Mouse (Mus musculus) frontal cortex, postnatal 14 days (tissue): ENCODE results near the gene Erp27.
"Not testable (repeated sequence)": the region's sequence is repeated elsewhere in the genome, so short reads cannot be mapped to it uniquely, and the experiment has no call there.

Experiments
- DNase-seq, 2 experiments: peaks; one replicate each; pipeline ENCODE4 v3.0.0; 2022; ENCODE audit warnings: low spot score in 2 of 2

The Erp27 gene

DNA sequence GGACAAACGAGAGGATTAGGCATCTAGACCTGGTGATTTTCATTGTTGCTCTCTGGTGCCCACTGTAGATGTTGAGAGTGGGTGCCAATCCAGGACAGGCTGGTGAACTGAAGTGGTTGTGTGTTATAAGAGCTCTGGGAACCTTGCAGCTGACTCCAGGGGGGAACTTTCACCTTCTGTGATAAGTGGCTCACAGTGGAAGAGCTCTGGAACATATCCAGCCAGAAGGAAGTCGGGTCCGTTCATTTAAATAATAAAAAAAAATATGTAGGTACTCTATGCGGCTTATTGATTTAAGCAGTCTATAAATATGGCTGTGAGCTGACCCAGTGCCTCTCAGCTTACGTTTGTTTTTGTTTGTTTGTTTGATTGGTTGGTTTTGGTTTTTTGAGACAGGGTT lies at the start of gene Erp27:
TSS of gene Erp27 (minus strand) at position 101 of the 400 bp plus-strand sequence.
- DNase-seq, result no peak

DNA sequence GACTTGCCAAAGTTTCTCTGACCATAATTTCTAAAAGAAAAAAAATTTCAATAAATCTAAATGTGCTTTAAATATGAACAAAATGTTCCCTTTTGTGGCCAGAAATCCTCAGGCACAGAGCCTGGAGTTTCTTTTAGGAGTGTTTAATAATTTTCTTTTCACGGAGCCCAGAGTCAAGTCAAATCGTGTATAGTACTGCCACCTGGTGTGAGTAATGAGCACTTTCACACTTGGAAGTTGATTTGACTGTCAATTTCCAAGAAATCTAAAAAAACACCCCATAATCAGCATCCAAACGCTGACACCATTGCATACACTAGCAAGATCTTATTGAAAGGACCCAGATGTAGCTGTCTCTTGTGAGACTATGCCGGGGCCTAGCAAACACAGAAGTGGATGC lies 46.9 kb upstream of the Erp27 start:
- not testable (repeated sequence) for DNase-seq

DNA sequence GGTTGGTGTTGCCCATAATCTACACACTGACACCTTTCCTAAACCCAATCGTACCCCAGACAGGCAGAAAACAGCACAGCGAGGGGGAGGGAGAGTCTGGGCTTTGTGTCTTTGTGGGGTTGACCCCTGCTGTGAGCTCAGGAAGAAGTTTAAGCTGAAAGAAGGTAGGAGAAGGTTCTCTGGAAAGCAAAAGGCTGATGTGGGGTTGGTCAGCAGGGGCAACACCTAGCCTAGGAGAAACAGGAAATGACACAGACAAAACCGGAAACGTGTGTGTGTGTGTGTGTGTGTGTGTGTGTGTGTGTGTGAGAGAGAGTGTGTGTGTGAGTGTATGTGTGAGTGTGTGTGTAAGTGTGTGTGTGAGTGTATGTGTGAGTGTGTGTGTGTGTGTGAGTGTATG lies 45.5 kb upstream of the Erp27 start:
- no peak for DNase-seq

DNA sequence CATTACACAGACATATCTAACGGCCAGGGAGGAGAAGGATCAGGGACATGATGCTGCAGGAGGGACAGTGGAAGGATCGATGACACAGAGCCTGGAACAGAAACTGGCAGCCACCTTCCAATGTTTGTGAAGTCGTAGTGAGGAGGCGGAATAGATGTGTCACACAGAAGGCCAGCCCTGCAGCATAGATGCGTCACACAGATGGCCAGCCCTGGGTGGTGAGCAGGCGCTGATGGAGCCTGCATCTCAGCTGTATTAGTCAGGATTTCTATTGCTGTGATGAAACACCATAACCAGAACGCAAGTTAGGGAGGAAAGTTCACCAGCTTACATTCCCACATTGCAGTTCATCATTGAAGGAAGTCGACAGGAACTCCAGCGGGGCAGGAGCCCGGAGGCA lies 43.9 kb upstream of the Erp27 start:
- no peak for DNase-seq

DNA sequence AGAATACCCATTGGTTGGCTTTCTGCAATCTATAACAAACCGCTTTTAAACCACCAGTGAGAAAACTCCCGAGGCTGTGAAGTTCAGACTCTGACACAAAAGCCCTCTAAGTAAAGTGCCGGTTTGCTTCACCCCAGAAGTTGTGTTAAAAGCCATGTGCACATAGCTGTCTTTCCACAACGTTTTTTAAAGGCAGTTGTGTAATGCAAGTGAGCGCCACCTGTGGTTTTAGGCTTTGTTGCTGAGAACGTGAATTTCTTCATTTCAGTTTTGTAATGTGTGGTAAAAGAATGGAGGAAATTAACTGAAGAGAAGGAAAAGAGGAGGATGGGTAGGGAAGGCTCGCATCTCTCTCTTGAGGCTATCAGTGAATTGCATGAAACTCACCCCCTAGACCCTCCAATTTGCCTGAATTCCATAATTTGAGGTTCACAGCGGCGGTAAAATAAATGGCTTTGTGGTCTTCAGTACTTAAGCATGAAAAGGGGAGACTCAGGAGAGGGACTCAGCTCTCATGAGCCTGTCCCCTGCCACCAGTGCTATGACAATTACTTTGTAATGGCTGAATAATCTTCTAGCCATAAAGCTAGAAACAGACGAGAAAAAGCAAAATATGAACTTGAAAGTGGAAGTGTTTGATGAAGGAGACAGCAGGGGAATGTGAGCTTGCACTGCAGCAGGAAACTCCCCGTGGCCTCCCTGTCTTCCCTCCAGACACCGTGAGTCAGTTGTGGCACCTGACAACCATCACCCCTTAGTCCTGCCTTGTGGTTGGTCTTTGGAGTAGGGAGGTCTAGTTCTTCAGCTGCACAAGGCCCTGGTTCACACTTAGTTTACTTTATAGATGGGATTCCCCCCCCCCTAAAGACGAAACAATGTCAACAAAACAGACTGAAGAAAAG lies 42.9 kb upstream of the Erp27 start:
- DNase-seq, result no peak

DNA sequence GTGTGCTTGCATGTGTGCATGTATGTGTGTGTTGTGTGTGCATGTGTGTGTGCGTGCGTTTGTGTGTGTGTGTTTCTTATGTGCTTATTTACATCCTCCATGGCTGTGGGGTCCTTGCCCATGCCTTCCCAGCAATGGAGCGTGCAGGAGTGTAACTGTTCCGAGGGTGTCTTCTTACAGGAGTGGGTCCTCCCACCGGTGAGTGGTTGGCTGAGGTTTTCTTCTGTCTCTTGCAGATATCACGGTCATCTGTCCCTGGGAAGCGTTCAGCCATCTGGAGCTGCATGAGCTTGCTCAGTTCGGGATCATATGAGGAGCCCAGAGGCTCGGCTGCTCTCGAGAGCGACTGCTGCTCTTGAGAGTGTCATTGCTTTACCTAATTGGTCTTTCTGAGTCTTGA lies 41.0 kb upstream of the Erp27 start:
- DNase-seq, result no peak

DNA sequence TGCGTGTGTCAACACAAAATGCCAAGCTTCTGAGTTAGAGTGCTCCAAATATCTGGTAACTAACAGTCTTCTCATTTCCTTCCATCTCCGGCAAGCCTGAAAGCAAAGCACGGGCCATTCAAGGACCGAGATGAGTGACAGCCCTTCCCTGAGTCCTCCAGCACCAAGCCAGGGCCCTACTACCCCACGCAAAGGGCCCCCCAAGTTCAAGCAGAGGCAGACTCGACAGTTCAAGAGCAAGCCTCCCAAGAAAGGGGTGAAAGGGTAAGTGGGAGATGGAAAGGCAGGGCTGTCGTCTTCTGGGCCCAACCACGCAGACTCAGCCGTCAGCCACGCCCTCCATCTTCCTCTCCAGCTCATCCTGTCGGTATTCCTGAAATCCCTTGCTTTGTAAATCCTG lies 37.2 kb upstream of the Erp27 start:
- no peak for DNase-seq

DNA sequence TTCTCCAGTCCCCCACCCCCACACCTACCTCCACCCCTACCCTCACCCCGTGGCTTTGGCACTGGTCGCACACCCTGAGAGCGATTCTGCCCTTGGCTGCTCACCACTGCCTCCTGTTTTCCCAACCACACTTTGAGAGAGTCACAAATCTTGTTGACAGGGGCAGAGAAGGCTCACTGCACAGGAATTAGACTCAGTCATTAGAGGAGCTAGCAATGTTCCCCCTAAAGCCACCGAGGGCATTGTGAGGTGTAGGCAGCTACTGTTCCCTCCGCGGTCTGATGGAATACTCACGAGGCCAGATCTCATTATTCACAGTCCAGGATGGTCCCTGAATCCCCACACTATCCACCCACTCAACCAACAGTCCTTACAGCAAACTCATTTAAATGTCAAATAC lies 35.1 kb upstream of the Erp27 start:
- DNase-seq, result no peak

DNA sequence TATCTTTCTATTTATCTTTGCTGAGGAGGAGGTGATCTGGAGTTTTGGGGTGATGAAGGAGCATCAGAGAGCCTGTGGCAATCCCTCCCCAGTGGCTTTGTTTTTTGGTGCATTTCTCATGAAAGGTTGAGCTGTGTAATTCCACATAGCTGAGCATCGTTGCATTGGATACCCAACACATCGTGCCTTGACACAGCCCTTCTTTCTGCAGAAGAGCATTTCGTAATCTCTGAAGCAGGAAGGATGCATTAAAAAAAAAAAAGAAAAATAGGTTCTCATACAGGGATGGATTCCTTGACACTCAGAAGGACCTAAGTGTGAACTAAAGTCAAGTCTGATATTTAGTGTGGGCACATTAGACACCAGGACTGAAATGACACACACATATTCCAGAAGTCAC lies 33.3 kb upstream of the Erp27 start:
- no peak for DNase-seq

DNA sequence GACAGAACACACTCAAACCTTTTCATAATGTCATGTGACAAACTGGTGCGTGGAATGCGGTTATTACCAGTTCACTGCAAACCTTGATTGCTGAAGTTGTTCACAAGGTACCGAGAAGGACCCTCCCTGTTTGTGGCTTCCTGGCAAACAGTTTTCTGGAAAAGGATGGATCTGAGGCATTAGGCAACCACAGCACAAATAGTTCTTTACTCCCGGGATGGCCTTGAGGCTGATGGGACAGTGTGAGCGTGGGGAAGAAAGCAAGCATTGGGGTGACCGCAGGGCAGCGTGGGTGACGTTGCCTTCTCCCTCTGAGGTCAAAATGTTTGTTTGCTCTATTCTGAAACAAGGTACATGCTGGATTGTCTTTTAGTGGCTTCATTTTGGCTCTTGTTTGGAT lies 32.7 kb upstream of the Erp27 start:
- no peak for DNase-seq

DNA sequence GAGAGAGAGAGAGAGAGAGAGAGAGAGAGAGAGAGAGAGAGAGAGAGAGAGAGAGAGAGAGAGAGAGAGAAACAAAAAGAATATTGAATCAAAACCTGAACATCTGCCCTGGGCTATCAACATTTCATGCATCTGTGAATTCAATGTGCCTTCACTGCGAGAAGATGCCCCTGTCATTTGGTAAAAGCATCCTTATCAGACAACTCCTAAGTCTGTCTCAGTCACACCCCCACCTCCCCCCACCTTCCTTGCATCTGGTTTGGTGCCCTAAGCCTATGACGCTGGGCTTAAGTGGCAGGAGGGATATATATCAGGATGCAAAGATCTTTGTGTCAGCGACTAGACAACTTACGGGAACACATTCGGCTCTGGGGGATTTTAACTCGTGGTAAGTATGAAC lies 32.2 kb upstream of the Erp27 start:
- no peak for DNase-seq

DNA sequence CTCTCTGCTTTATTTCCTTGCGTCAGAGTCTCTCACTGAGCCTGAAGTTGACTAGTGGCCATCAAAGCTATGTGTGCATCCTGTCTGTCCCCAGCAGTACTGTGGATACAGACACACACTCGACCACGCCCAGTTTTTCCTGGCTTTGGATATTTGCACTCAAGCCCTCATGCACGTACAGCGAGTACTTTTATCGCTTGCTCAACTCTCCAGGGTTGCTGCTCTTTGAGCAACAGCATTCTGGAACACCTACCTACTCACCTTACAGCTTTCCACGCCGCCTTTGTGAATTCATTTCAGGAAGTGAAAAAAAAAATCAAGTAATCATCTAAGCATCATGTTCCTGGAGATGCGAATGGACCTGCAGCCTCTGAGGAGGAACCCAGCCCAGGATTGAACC lies 30.9 kb upstream of the Erp27 start:
- no peak for DNase-seq

DNA sequence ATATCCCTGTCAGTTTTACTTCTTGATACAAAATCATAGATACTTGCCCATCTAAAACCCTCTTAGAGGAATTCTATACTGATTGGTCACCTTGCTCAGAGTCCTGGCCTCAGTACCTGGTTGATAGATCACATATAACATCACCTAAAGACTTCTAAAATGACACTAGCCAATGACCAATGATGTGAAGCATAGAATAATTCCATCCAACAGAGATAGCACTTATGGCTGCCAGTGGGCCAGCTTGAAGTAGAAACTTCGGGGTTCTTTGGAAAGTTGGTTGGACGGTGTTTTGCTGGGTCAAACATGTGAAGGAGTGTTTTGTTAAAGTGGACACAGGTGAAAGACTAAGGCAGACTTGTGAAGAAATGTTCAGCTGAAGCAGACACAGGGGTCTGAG lies 28.2 kb upstream of the Erp27 start:
- no peak for DNase-seq

DNA sequence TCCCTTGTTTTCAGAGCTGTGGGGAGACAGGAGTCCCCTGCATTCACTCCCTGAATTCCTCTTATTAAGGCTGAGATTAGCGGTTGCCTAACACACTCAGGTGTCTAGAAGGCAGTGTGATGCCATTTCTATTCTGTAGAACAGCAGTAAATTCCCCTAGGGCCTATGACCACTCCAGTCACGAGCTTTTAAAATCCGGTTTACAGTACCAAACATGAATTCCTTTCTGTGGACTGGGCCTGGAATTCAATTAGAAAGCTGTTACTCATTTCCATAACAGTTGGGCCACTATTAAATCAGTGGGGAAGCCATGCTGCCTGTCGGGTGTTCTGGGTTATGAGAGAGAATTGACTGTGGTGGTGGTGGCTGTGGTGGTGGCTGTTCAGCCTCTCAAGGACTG lies 25.7 kb upstream of the Erp27 start:
- no peak for DNase-seq

DNA sequence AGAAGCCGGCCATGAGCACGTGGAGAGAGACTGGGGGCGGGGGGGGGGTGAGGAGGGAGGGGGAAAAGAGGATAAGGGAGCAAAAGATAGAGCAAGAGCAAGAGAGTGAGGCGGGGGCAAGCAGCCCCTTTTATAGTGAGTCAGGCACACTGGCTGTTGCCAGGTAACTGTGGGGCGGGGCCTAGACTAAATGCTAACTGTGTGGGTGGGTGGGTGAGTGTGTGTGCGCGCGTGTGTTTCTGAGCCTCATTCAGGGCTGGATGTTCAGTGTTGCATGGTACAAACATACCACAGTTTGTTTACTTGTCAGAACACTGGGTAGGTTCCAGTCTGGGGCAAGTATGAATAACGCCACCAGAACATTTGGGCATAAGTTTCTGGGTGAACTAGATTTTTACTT lies 25.0 kb upstream of the Erp27 start:
- peak in 1 of 2 experiments; percentile 51 for DNase-seq

DNA sequence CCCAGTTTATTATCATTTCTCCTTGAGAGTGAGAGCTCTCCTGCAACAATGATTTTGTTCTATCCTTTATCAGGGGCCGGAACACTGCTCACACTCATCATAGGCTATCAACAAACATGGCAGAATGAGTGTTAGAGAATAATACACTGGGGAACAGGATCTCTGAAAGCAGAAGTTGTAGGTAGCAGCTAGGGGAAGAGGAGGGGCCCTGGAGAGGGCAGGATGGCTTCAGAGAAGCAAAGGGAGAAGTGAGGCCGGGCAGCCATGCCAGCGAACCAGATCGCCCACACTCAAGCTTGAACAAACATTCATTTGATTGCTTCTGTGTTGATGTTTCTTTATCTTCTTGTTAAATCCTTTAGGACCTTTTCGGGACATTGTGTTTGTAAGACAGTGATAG lies 24.3 kb upstream of the Erp27 start:
- DNase-seq, result no peak

DNA sequence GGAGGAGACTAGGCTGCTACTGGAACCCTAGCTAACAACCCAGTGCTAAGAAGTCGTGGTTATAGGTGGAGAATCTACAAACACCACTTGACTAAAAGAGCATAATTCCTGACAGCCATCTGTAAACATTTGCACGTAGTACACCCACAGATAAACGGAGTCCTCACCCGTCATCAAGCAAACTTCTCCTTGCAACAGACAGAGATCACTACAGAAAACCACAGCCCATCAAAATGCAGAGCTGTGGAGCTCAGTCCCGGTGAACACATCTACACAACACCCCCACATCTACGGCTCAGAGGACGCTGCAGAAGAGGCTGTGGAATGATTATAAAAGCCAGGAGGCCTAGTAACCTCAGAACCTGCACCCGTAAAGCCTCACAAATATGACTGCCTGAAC lies 22.5 kb upstream of the Erp27 start:
- DNase-seq, result no peak

DNA sequence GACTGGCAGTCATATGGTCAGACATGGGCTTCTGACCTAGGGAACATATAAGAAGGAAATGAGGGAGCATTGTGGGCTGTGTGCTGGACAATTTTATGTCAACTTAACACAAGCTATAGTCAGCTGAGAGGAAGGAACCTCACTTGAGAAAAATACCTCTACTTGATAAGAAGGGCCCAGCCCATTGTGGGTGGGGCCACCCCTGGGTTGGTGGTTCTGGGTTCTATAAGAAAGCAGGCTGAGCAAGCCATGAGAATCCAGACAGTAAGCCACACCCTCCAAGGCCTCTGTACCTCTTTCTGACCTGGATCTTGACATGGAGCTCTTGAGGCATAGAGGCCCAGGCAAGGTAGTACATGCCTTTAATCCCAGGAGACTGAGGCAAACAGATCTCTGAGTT lies 21.4 kb upstream of the Erp27 start:
- no peak for DNase-seq

DNA sequence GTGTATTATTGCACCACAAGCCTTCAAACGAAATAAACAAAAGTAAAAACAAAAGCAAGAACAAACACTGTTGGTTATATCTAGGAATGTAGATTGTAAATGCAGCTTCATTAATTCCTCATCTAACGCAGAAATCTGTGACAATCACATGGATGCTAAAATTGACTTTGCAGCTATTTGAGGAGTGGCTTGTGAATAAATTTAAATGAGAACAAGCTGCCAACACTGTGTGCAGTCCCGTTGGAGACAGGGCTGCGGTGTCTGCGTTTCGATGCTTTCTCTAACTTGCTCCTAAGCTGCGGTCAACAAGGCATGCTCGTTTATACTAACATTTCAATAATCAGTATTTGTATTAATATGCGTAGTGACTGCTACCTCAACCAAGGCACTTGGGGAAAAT lies 20.3 kb upstream of the Erp27 start:
- DNase-seq, result no peak

DNA sequence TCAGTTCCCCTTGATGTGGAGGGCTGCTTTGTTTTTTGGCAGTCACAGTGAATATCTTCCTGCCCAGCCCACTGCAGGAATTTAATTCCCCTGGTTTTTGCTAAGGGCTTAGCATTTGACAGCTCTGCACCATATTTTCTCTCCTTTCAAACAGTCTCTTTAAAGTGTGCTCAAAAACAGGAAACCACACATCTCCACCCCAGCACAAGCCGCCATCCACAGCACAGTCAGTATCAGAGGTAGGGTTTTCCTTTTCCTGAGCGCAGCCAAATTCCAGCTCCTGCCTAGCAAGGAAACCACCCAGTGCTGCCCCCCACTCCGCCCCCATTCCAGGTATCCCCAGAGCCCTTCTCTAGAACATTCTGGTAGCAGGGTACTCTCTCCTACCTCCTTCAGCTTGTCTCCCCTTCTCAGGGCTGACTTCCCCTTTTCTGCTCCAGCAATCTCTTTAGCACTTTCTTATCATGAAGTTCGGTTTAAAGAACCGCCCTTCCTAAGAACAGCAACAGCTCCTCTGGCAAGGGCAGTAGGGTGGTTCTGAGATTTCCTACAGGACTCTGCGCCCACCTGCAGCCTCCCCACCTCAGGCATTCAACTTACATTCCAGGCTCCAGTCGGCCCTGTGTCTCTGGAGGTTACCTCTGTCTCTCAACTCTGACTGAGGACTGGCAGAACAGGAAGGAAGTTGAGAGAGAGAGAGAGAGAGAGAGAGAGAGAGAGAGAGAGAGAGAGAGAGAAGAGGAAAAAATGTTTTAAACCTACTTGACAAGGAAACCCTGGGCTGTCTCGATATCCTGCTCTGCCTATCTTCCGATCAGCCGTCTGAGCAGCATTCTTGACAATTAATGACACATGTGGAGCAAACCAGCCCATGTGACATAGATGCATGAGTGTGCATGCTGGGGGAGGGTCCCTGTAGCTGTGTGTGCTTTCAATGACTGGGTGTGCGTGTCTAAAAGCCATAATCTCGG lies 19.4 kb upstream of the Erp27 start, which contains the start of gene Arhgdib:
TSS of gene Arhgdib (minus strand) at position 849 of the 971 bp plus-strand sequence.
- no peak for DNase-seq

DNA sequence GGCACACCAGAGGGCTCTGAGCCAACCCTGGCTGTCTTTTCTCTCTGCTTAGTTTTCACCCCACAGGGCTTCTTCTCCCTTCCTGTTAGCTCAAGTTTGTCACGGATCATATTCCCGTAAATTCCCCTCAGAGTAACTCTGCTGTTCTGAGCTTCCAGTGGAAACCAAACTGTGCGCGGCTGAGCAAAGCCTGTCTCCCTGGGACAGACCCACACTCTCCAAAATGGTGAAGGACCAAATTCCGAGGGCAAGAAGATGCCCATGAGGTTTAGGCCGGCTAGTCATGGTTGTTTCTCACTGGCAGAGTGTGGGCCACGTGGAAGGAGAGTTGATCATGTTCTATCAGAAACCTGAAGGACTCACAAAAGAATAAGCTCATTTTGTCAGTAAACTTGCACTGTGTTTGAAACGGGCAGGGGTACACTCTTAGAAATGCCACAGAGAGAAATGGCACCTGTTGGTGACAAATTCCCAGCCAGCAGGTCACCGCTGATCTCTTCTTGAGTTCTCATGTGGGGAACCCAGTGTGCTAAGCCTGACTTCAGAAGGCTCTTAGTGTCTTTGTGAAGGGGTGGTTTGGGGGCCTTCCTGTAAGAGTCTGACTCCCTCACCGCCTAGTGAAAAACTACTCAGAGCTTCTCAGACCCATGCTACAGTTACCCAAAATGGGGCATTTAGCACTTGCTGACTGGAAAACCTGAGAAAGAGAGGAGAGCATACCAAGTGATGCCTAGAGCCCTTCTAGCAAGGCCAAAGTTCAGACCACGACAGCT lies 18.4 kb upstream of the Erp27 start:
- DNase-seq, result no peak
